Mouse (Mus musculus) heart, postnatal 0 days (tissue): ENCODE results near the gene Spcs3.

Source experiments
- CTCF ChIP-seq: IDR thresholded peaks from 2 replicates; pipeline ENCODE4 v1.5.1; 2016; ENCODE audit warnings: antibody characterized with exemption, control low read depth, low read depth
- EP300 ChIP-seq: IDR thresholded peaks from 2 replicates; pipeline ENCODE4 v1.6.1; 2016; ENCODE audit warnings: antibody characterized with exemption, low read depth

DNA sequence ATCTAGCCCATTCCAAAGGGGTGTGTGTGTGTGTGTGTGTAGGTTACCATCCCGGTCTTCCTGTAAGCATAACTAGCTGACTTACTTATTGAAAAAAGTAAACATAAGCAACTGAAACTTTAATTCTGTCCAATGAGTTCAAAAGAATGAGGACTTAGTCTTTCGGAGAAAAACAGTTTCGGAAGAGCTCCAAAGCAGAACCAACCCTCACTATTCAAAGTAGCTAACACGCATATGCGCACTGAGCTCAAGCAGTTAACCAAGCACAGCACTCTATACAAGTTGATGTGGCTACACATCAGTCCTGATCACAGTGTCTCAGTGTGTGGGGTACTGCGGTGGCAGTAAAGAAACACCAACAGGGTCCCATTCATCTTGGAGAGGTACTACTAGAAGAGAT, 3.1 kb downstream of the Spcs3 start:
- TF ChIP-seq CTCF, result no peak
- no peak for TF ChIP-seq EP300
